Mouse (Mus musculus) CH12.LX (cell line): ENCODE results near the gene Gm39653. TPM values are rescaled to one million over a fixed set of nuclear protein-coding genes. Genes with fewer than 3 reads are reported as not detected.

ENCODE experiments used
- DNase-seq: peaks from one replicate; pipeline ENCODE4 v3.0.0-alpha.2; 2013; ENCODE audit errors: extremely low read depth
- H3K27ac ChIP-seq: 2 replicates; pipeline ENCODE4 v1.5.1; 2012; ENCODE audit warnings: low read depth, mild to moderate bottlenecking, control low read depth, moderate library complexity; ENCODE audit not compliant: insufficient read depth
- H3K27me3 ChIP-seq: replicated peaks from 2 replicates; pipeline ENCODE3; 2012; ENCODE audit warnings: inconsistent platforms
- H3K36me3 ChIP-seq, 2 experiments: replicated peaks in 1 of 2; 2 replicates each; pipeline versions ENCODE3 to v1.6.1; 2012; ENCODE audit warnings: inconsistent platforms in 1 of 2, low read length in 1 of 2, mild to moderate bottlenecking in 1 of 2, mixed read lengths in 1 of 2, moderate library complexity in 1 of 2; ENCODE audit not compliant: control insufficient read depth in 1 of 2, insufficient read depth in 1 of 2
- H3K4me1 ChIP-seq, 2 experiments: 2 replicates each; pipeline ENCODE4 v1.6.1; 2012; ENCODE audit warnings: inconsistent platforms in 1 of 2, moderate library complexity in 1 of 2; ENCODE audit not compliant: insufficient read depth in 2 of 2, control insufficient read depth in 1 of 2
- H3K4me2 ChIP-seq: 2 replicates; pipeline ENCODE4 v1.6.1; 2012; ENCODE audit warnings: low read depth, mild to moderate bottlenecking, control low read depth; ENCODE audit not compliant: poor library complexity, insufficient read depth, severe bottlenecking
- H3K4me3 ChIP-seq, 3 experiments: fragments of 150-350 bp in 1 of 3; sonication (generic) in 1 of 3; replicated peaks in 1 of 3; 2 replicates each; pipeline versions ENCODE3 to v1.5.1; 2011 to 2012; ENCODE audit warnings: low read depth in 2 of 3, low read length in 2 of 3, mild to moderate bottlenecking in 2 of 3, moderate library complexity in 2 of 3, control low read depth in 1 of 3, improper control_type of control experiment in 1 of 3, inconsistent platforms in 1 of 3, mixed read lengths in 1 of 3; ENCODE audit not compliant: poor library complexity in 1 of 3
- H3K79me2 ChIP-seq: replicated peaks from 2 replicates; pipeline ENCODE4 v1.6.1; 2012; ENCODE audit warnings: mild to moderate bottlenecking, moderate library complexity; ENCODE audit not compliant: control insufficient read depth, poor library complexity, insufficient read depth, severe bottlenecking; ENCODE audit errors: extremely low read depth
- H3K9ac ChIP-seq: 2 replicates; pipeline ENCODE4 v1.6.1; 2012; ENCODE audit warnings: low read depth, mild to moderate bottlenecking, control low read depth, moderate library complexity; ENCODE audit not compliant: insufficient read depth
- H3K9me3 ChIP-seq: replicated peaks from 2 replicates; pipeline ENCODE3; 2012; ENCODE audit warnings: low read length, inconsistent platforms, mixed read lengths
- CHD1 ChIP-seq: IDR thresholded peaks from 2 replicates; pipeline ENCODE4 v1.6.1; 2012; ENCODE audit warnings: low read depth, low read length, improper control_type of control experiment, inconsistent platforms
- CHD2 ChIP-seq: IDR thresholded peaks from 2 replicates; pipeline ENCODE4 v1.6.1; 2011; ENCODE audit warnings: low read length, improper control_type of control experiment
- CTCF ChIP-seq, 2 experiments: IDR thresholded peaks in 1 of 2; conservative IDR thresholded peaks in 1 of 2; 2 replicates each; pipeline ENCODE4 v1.5.1; 2011 to 2012; ENCODE audit warnings: low read depth in 2 of 2, low read length in 2 of 2, improper control_type of control experiment in 1 of 2, inconsistent platforms in 1 of 2, mild to moderate bottlenecking in 1 of 2, moderate library complexity in 1 of 2
- ELF1 ChIP-seq: IDR thresholded peaks from 2 replicates; pipeline ENCODE4 v1.6.1; 2014; ENCODE audit warnings: low read depth, mild to moderate bottlenecking, inconsistent platforms, low read length, improper control_type of control experiment
- ETS1 ChIP-seq: conservative IDR thresholded peaks from 2 replicates; pipeline ENCODE4 v1.6.1; 2012; ENCODE audit warnings: low read depth, mild to moderate bottlenecking, inconsistent platforms, low read length, improper control_type of control experiment, moderate library complexity
- GABPA ChIP-seq: IDR thresholded peaks from 2 replicates; pipeline ENCODE4 v1.6.1; 2012; ENCODE audit warnings: low read depth, low read length, improper control_type of control experiment, inconsistent platforms; ENCODE audit not compliant: insufficient replicate concordance
- JUN ChIP-seq: IDR thresholded peaks from 2 replicates; pipeline ENCODE4 v1.6.1; 2011; ENCODE audit warnings: low read depth, mild to moderate bottlenecking, low read length, improper control_type of control experiment, moderate library complexity; ENCODE audit not compliant: insufficient read depth
- KAT2A ChIP-seq: IDR thresholded peaks from 2 replicates; pipeline ENCODE4 v1.6.1; 2012; ENCODE audit warnings: low read length, improper control_type of control experiment, inconsistent platforms; ENCODE audit not compliant: insufficient replicate concordance
- MAFK ChIP-seq: IDR thresholded peaks from 2 replicates; pipeline ENCODE4 v1.6.1; 2011; ENCODE audit warnings: low read length, improper control_type of control experiment; ENCODE audit not compliant: insufficient replicate concordance
- MXI1 ChIP-seq: IDR thresholded peaks from 2 replicates; pipeline ENCODE4 v1.6.1; 2011; ENCODE audit warnings: mild to moderate bottlenecking, low read depth, low read length, improper control_type of control experiment
- NRF1 ChIP-seq: IDR thresholded peaks from 2 replicates; pipeline ENCODE4 v1.6.1; 2014; ENCODE audit warnings: low read depth, mild to moderate bottlenecking, inconsistent platforms, low read length, improper control_type of control experiment, moderate library complexity
- PAX5 ChIP-seq: IDR thresholded peaks from 2 replicates; pipeline ENCODE4 v1.6.1; 2012; ENCODE audit warnings: low read length, inconsistent platforms, mixed read lengths
- POLR2AphosphoS2 ChIP-seq: IDR thresholded peaks from 2 replicates; pipeline ENCODE4 v1.6.1; 2011; ENCODE audit warnings: low read depth, low read length, improper control_type of control experiment
- SIN3A ChIP-seq: IDR thresholded peaks from 2 replicates; pipeline ENCODE4 v1.6.1; 2012; ENCODE audit warnings: low read length, improper control_type of control experiment, inconsistent platforms
- SMC3 ChIP-seq: IDR thresholded peaks from 2 replicates; pipeline ENCODE4 v1.6.1; 2011; ENCODE audit warnings: low read depth, low read length, improper control_type of control experiment
- TBP ChIP-seq: conservative IDR thresholded peaks from 2 replicates; pipeline ENCODE4 v1.6.1; 2011; ENCODE audit warnings: low read depth, low read length, improper control_type of control experiment
- TCF12 ChIP-seq: IDR thresholded peaks from 2 replicates; pipeline ENCODE4 v1.6.1; 2014; ENCODE audit warnings: low read depth, mild to moderate bottlenecking, inconsistent platforms, low read length, improper control_type of control experiment
- UBTF ChIP-seq: IDR thresholded peaks from 2 replicates; pipeline ENCODE4 v1.6.1; 2012; ENCODE audit warnings: low read depth, mild to moderate bottlenecking, inconsistent platforms, low read length, improper control_type of control experiment, moderate library complexity
- USF1 ChIP-seq: IDR thresholded peaks from 2 replicates; pipeline ENCODE4 v1.6.1; 2014; ENCODE audit warnings: low read depth, mild to moderate bottlenecking, inconsistent platforms, low read length, improper control_type of control experiment
- USF2 ChIP-seq: conservative IDR thresholded peaks from 2 replicates; pipeline ENCODE4 v1.6.1; 2011; ENCODE audit warnings: low read depth, low read length, improper control_type of control experiment
- ZKSCAN1 ChIP-seq: IDR thresholded peaks from 2 replicates; pipeline ENCODE4 v1.6.1; 2012; ENCODE audit warnings: low read depth, inconsistent platforms, low read length, improper control_type of control experiment, borderline replicate concordance
- ZNF384 ChIP-seq: IDR thresholded peaks from 2 replicates; pipeline ENCODE4 v1.6.1; 2012; ENCODE audit warnings: low read depth, low read length, improper control_type of control experiment, inconsistent platforms
- dilution Hi-C: fragments of 300-500 bp; cut with MboI; formaldehyde crosslinking; loops from 2 replicates; pipeline ENCODE4 v1.14.3; 2020; ENCODE audit warnings: low sequenced_read_pairs; ENCODE audit not compliant: extremely low pct_unique_long_range_greater_than_20kb, extremely low pct_ligation_motif_present
- in situ Hi-C: fragments of 300-500 bp; cut with MboI; formaldehyde crosslinking; loops from 3 replicates; pipeline ENCODE4 v1.14.3; 2019; ENCODE audit warnings: low sequenced_read_pairs, low pct_ligation_motif_present, low pct_unique_long_range_greater_than_20kb, mixed read lengths
- polyA plus RNA-seq: library from polyadenylated mRNA; unstranded; fragments of >175 nt; gene quantifications from 2 replicates; pipeline ENCODE4 v1.2.1, GENCODE M21; 2012; ENCODE audit warnings: low read depth; ENCODE audit not compliant: insufficient read length
- total RNA-seq, 2 experiments: library from RNA; depleted of rRNA; stranded (reverse); fragments of 300-350 nt in 1 of 2; fragments of >200 nt in 1 of 2; gene quantifications; 2 replicates each; pipeline ENCODE4 v1.2.3; 2012 to 2014

Gm39653 gene
- total and polyA plus RNA-seq, 3 experiments: not detected

GRCm38 (mm10) chr1:63567031-63567430 is 48.7 kb upstream of the Gm39653 start:
- H3K4me3 ChIP-seq: no peak overlapping the region
- H3K79me2 ChIP-seq: no peaks in the 10 kb centered on the region
- H3K27ac ChIP-seq: no peak overlapping the region
- in situ Hi-C loops: no loop called here
- H3K4me2 ChIP-seq: no peak overlapping the region
- H3K9ac ChIP-seq: no peak overlapping the region
- peaks cover 0 to 8% of the 10 kb centered on the region in 2 experiments; a peak in 1 of 4 replicates for H3K4me1 ChIP-seq
- TF ChIP-seq SIN3A (no peak), ELF1 (no peak), ZKSCAN1 (no peak), MXI1 (no peak), PAX5 (no peak), CHD1 (no peak), USF2 (no peak), MAFK (no peak), GABPA (no peak), USF1 (no peak), TBP (no peak), NRF1 (no peak), ETS1 (no peak), CHD2 (no peak), KAT2A (no peak), ZNF384 (no peak), TCF12 (no peak), POLR2AphosphoS2 (no peak)
- H3K9me3 ChIP-seq: no peaks in the 10 kb centered on the region
- no peak for DNase-seq
- no peaks in the 10 kb centered on the region for H3K36me3 ChIP-seq
- dilution Hi-C loops: no loop called here
- no peaks in the 10 kb centered on the region for H3K27me3 ChIP-seq

- TF ChIP-seq ETS1 (no peak), ZNF384 (no peak), USF1 (no peak), KAT2A (no peak), NRF1 (no peak), GABPA (no peak), USF2 (no peak), ELF1 (no peak), SIN3A (no peak), SMC3 (no peak), ZKSCAN1 (no peak), CTCF (conservative IDR thresholded peaks at IDR 0.05 in 1 of 2, IDR thresholded peaks at IDR 0.05 in 1 of 2; ENCODE audit: low read depth in 2 of 2, low read length in 2 of 2) (no peak), PAX5 (no peak), UBTF (no peak), JUN (no peak)
- dilution Hi-C loops: no loop called here
- Histone ChIP-seq H3K9me3 (no peaks in the 10 kb centered on the region), H3K27ac (no peak overlapping the region), H3K4me1 (peaks cover 8 to 17% of the 10 kb centered on the region in 2 experiments; a peak in 3 of 4 replicates), H3K79me2 (no peaks in the 10 kb centered on the region), H3K4me2 (no peak overlapping the region), H3K27me3 (no peaks in the 10 kb centered on the region), H3K9ac (no peak overlapping the region), H3K4me3 (no peak overlapping the region), H3K36me3 (no peaks in the 10 kb centered on the region)
- DNase-seq: no peak
- in situ Hi-C loops: no loop called here
Observed at GRCm38 (mm10) chr1:63572229-63572628, 43.5 kb upstream of the Gm39653 start.
